Mouse (Mus musculus) thymus, adult 2 months (tissue): ENCODE data around the gene Syce3. TPM values are rescaled to one million over a fixed set of nuclear protein-coding genes. Genes with fewer than 3 reads are reported as not detected.

Experiments used
- DNase-seq: peaks from one replicate; pipeline ENCODE4 v3.0.0; 2021
- H3K27ac ChIP-seq: fragments of 200-500 bp; 2 replicates; pipeline ENCODE4 v1.5.1; 2012; ENCODE audit warnings: low read length, control low read depth; ENCODE audit not compliant: control insufficient read depth, insufficient read depth
- H3K27me3 ChIP-seq: fragments of 200-500 bp; 2 replicates; pipeline ENCODE4 v1.6.1; 2012; ENCODE audit warnings: mild to moderate bottlenecking, low read length, moderate library complexity, mixed read lengths; ENCODE audit not compliant: control insufficient read depth, insufficient read depth
- H3K36me3 ChIP-seq: fragments of 200-500 bp; 2 replicates; pipeline ENCODE4 v1.6.1; 2012; ENCODE audit warnings: mild to moderate bottlenecking, low read length, moderate library complexity; ENCODE audit not compliant: control insufficient read depth, insufficient read depth
- H3K4me1 ChIP-seq: fragments of 200-500 bp; replicated peaks from 2 replicates; pipeline ENCODE4 v1.6.1; 2012; ENCODE audit warnings: low read length; ENCODE audit not compliant: control insufficient read depth, insufficient read depth
- H3K4me3 ChIP-seq: fragments of 200-500 bp; 2 replicates; pipeline ENCODE4 v1.5.1; 2012; ENCODE audit warnings: mild to moderate bottlenecking, low read length, control low read depth, moderate library complexity; ENCODE audit not compliant: control insufficient read depth, insufficient read depth
- CTCF ChIP-seq: fragments of 200-500 bp; IDR thresholded peaks from 2 replicates; pipeline ENCODE4 v1.5.1; 2012; ENCODE audit warnings: mild to moderate bottlenecking, control low read depth, low read length, moderate library complexity, borderline replicate concordance; ENCODE audit not compliant: control insufficient read depth, poor library complexity, insufficient read depth; ENCODE audit errors: extremely low read depth
- POLR2A ChIP-seq: fragments of 200-500 bp; IDR thresholded peaks from 2 replicates; pipeline ENCODE4 v1.6.1; 2012; ENCODE audit warnings: mild to moderate bottlenecking, low read length, control low read depth, moderate library complexity; ENCODE audit not compliant: control insufficient read depth, poor library complexity, insufficient read depth; ENCODE audit errors: extremely low read depth
- WGBS: fragments of 180-500 bp; shearing (Covaris S2); methylation state at CpG from one replicate; pipeline ENCODE4 v1.1.7; 2018; 5-methylcytosine and 5-hydroxymethylcytosine counted together
- polyA plus RNA-seq: library from polyadenylated mRNA; depleted of rRNA; stranded (reverse); fragments of >200 nt; gene quantifications from 2 replicates; pipeline ENCODE4 v1.2.3, GENCODE M21; 2012

The Syce3 gene
- polyA plus RNA-seq, 1 experiment = not detected

DNA sequence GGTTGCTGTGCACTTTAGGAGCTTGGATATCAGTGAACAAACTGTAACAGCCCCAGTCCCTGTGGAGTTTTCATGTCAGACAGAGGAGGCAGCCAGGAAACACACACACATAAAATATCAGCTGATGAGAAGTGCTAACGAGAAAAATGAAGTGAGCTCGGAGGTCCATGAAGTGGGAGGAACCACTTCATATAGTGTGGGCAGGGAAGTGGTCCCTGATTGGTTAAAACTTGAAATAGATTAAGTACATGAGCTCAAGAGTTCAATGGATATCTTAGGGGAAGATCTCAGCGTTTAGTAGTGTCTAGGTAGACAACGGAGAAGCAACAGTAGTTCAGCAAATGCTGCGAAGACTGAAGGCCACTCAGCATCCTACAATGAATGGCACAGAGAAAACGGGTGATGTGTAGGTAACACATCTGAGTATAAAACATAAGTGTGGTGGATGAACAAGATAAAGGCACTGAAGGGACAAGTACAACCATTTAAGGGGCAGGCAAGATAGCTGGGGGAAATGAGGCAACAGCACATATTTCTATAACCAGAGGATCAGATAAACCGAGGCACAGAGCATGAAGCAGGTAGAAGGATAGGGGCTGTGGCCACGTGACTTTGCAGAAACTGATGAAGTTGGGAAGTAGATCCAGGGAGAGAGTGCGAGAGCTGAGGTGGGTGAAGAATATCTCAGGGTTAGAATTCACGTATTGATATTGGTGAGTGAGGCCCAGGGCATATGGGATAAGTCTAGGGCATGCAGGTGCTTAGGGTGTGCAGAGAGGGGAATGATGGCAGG, 5.3 kb downstream of the Syce3 start:
- H3K27ac ChIP-seq = no peak overlapping the region
- H3K36me3 ChIP-seq = no peaks in the 10 kb centered on the region
- 77% methylated on average over 10 of the region's 10 CpGs for WGBS
- H3K27me3 ChIP-seq = no peaks in the 10 kb centered on the region
- H3K4me1 ChIP-seq = no peaks in the 10 kb centered on the region
- H3K4me3 ChIP-seq = no peak overlapping the region
- no peak for DNase-seq
- TF ChIP-seq CTCF (no peak), POLR2A (no peak)

DNA sequence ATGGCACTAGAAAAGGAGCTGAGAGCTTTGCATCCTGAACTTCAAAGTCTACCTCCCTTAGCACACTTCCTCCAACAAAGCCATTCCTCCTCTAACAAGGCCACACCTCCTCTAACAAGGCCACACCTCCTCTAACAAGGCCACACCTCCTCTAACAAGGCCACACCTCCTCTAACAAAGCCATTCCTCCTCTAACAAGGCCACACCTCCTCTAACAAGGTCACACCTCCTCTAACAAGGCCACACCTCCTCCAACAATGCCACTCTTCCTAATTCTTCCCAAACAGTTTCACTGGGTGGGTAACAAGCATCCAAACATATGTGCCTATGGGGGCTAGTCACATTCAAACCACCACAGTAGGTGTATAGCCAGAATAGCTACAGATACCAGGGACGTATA, 7.8 kb downstream of the Syce3 start:
- TF ChIP-seq CTCF (no peak), POLR2A (no peak)
- H3K4me1 ChIP-seq = no peaks in the 10 kb centered on the region
- H3K27ac ChIP-seq = no peak overlapping the region
- H3K4me3 ChIP-seq = no peak overlapping the region
- no peak for DNase-seq
- no peaks in the 10 kb centered on the region for H3K36me3 ChIP-seq
- H3K27me3 ChIP-seq = no peaks in the 10 kb centered on the region
- WGBS = 95% methylated on average over 1 of the region's 1 CpGs

GRCm38 (mm10) chr15:89399716-89400115, 10.6 kb downstream of the Syce3 start:
- no peak for DNase-seq
- 83% methylated on average over 1 of the region's 1 CpGs for WGBS
- no peak for TF ChIP-seq POLR2A
- no peak for TF ChIP-seq CTCF
- no peaks in the 10 kb centered on the region for H3K36me3 ChIP-seq
- H3K27ac ChIP-seq = no peak overlapping the region
- H3K4me1 ChIP-seq = no peaks in the 10 kb centered on the region
- H3K27me3 ChIP-seq = no peaks in the 10 kb centered on the region
- H3K4me3 ChIP-seq = no peak overlapping the region

- Histone ChIP-seq H3K27me3 (no peaks in the 10 kb centered on the region), H3K4me3 (no peak overlapping the region), H3K4me1 (no peaks in the 10 kb centered on the region), H3K27ac (no peak overlapping the region), H3K36me3 (no peaks in the 10 kb centered on the region)
- 99% methylated on average over 2 of the region's 2 CpGs for WGBS
- TF ChIP-seq POLR2A = no peak
- TF ChIP-seq CTCF = no peak
- DNase-seq = no peak
Measured at GRCm38 (mm10) chr15:89398146-89398545, 12.2 kb downstream of the Syce3 start.

DNA sequence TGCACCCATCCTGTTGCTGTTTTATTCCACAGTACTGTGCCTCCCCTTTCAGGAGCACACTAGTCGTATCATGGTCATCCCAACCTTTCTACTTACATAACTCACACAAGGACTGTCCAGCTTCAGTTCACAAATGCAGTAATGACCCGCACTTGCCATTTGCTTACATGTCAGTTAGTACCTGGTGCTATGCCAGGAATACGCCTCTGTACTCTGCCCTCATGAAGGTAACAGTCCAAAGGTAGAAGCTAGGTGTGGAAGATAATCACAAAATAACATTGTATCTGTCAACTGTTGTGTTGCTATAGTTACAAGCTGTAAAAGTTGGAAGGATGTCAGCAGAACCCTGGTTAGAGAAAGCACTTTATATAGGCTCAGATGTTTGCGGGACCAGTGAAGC, 13.4 kb downstream of the Syce3 start:
- DNase-seq = no peak
- Histone ChIP-seq H3K27me3 (no peaks in the 10 kb centered on the region), H3K4me3 (no peak overlapping the region), H3K36me3 (no peaks in the 10 kb centered on the region), H3K4me1 (no peaks in the 10 kb centered on the region), H3K27ac (no peak overlapping the region)
- no peak for TF ChIP-seq POLR2A
- no peak for TF ChIP-seq CTCF
- 95% methylated on average over 4 of the region's 4 CpGs for WGBS

DNA sequence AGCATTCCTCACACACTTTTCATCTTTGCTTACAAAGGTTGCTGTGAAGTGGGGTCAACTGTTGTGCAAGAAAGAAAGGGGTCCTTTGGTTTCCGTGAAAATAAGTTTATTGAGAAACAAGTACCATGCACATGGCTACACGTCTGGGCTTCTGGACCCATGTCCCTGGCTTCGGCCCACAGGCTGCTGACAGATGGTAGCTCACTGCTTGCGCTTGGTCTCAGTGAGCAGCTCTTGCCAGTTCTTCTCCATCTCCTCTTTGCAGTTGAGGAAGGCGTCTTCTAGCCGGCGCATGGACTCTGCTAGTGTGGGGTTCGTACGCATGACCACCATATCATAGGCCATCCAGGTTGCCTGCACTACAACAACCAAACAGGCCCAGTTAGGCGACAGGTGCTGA, 20.2 kb downstream of the Syce3 start:
- Histone ChIP-seq H3K27ac (no peak overlapping the region), H3K36me3 (no peaks in the 10 kb centered on the region), H3K4me1 (peaks cover 13% of the 10 kb centered on the region), H3K4me3 (no peak overlapping the region), H3K27me3 (no peaks in the 10 kb centered on the region)
- no peak for TF ChIP-seq POLR2A
- TF ChIP-seq CTCF = no peak
- DNase-seq = no peak
- 97% methylated on average over 10 of the region's 10 CpGs for WGBS

GRCm38 (mm10) chr15:89387127-89387526, 23.2 kb downstream of the Syce3 start:
- TF ChIP-seq POLR2A (no peak), CTCF (no peak)
- Histone ChIP-seq H3K36me3 (no peaks in the 10 kb centered on the region), H3K4me1 (peaks cover 13% of the 10 kb centered on the region), H3K27ac (no peak overlapping the region), H3K27me3 (no peaks in the 10 kb centered on the region), H3K4me3 (no peak overlapping the region)
- DNase-seq = peak; percentile 63
- whole genome bisulfite sequencing = 5% methylated on average over 12 of the region's 12 CpGs
